Mouse (Mus musculus): ENCODE results near the gene Hist1h4i.
"Not testable (repeated sequence)": the region's sequence is repeated elsewhere in the genome, so short reads cannot be mapped to it uniquely, and the experiment has no call there.

Gene Hist1h4i

GRCm38 (mm10) chr13:22041142-22041536 is at the start of gene Hist1h4i:
Hist1h4i (minus strand) TSS chr13:22041362.
- peak; percentile 97 for DNase-seq

- not testable (repeated sequence) for DNase-seq
These were observed 43.0 kb upstream of the Hist1h4i start, which contains the start of gene Vmn1r188 for GRCm38 (mm10) chr13:22084140-22084539. Vmn1r188 (plus strand) TSS chr13:22084440.

- no peak for DNase-seq
These were observed 22.3 kb upstream of the Hist1h4i start for GRCm38 (mm10) chr13:22063468-22063867.

GRCm38 (mm10) chr13:22061422-22061821 is 20.3 kb upstream of the Hist1h4i start:
- no peak for DNase-seq

GRCm38 (mm10) chr13:22053754-22054153 is 12.6 kb upstream of the Hist1h4i start:
- DNase-seq, result no peak

GRCm38 (mm10) chr13:22051523-22051859 is 10.3 kb upstream of the Hist1h4i start:
- DNase-seq, result no peak

GRCm38 (mm10) chr13:22050591-22051522 is 9.7 kb upstream of the Hist1h4i start:
- DNase-seq, result peak; percentile 95

- DNase-seq, result peak; percentile 59
These were observed 8.7 kb upstream of the Hist1h4i start for GRCm38 (mm10) chr13:22049737-22050440.

GRCm38 (mm10) chr13:22049041-22049440 is 7.9 kb upstream of the Hist1h4i start:
- DNase-seq, result no peak

GRCm38 (mm10) chr13:22045311-22045710 is 4.1 kb upstream of the Hist1h4i start:
- DNase-seq, result no peak

GRCm38 (mm10) chr13:22044432-22045155 is 3.4 kb upstream of the Hist1h4i start:
- DNase-seq, result no peak

GRCm38 (mm10) chr13:22043503-22044431 is 2.6 kb upstream of the Hist1h4i start:
- DNase-seq, result no peak

- DNase-seq, result peak; percentile 85
These were observed 1.7 kb upstream of the Hist1h4i start, which contains the start of the genes Hist1h2ag and Hist1h2bj for GRCm38 (mm10) chr13:22042568-22043502. Hist1h2ag (minus strand) TSS chr13:22042944. Hist1h2bj (plus strand) TSS chr13:22043214.

- no peak for DNase-seq
These were observed 747 bp upstream of the Hist1h4i start for GRCm38 (mm10) chr13:22041651-22042567.

- DNase-seq, result no peak
These were observed 559 bp downstream of the Hist1h4i start for GRCm38 (mm10) chr13:22040464-22041141.

- DNase-seq, result no peak
These were observed 1.2 kb downstream of the Hist1h4i start for GRCm38 (mm10) chr13:22039951-22040463.

GRCm38 (mm10) chr13:22039364-22039763 is 1.8 kb downstream of the Hist1h4i start:
- no peak for DNase-seq

GRCm38 (mm10) chr13:22037415-22037814 is 3.7 kb downstream of the Hist1h4i start:
- DNase-seq, result no peak

- DNase-seq, result no peak
These were observed 4.2 kb downstream of the Hist1h4i start for GRCm38 (mm10) chr13:22036986-22037385.
